In the genomic region with DNA sequence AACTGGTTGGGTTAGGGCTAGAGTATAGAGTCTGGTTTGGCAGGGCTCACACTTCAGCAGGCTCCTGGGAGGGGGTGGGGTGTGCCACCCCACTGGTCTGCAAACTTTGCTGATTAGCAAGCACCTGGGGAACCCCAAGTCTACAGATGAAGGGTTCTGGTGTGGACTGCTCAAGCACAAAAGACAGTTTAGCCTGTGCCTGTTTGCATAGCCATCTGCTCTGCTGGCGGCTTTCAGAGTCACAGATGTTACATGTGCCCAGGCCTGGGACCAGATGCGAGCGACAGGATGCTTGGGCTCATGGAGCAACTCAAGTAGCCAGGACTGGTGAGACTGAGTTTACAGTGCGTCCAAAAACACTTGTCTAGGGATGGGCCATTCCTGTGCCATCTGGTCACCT, we compare ENCODE assay signal across 9 mouse cellular contexts. TPM values are rescaled to one million over a fixed set of nuclear protein-coding genes. Genes with fewer than 3 reads are reported as not detected.
A peak's percentile ranks its signal among the peaks of the same experiment; 100 is the strongest.
DNase-seq lines count a peak whose midpoint lies in the region; ATAC-seq and TF ChIP-seq lines count a peak whose summit lies in the region.
"Had no signal": no experiment of that assay in that cellular context is flagged by ENCODE, and none has a peak within 500 bp of the region (broad histone marks: within the 10 kb centered on the region; RNA-seq: fewer than 3 reads in every experiment).

No protein-coding gene starts in this region.

- 59% methylated on average over 4 of the region's 4 CpGs for WGBS in stomach, embryonic 15.5 days
- 60% methylated on average over 4 of the region's 4 CpGs for WGBS in stomach, postnatal 0 days
- WGBS in midbrain, postnatal 0 days: 72% methylated on average over 4 of the region's 4 CpGs

- no peak overlapping the region for H3K4me3 ChIP-seq in stomach, embryonic 15.5 days (replicated peaks)
- H3K4me3 ChIP-seq in stomach, postnatal 0 days (ENCODE audit: low read depth, low read length): no peak overlapping the region
- H3K4me3 ChIP-seq in midbrain, postnatal 0 days (ENCODE audit: low read depth, low read length): no peak overlapping the region

- peaks cover 2% of the 10 kb centered on the region; the same call in 1 of the 2 replicates for H3K4me1 ChIP-seq in stomach, embryonic 15.5 days
- no peaks in the 10 kb centered on the region for H3K4me1 ChIP-seq in stomach, postnatal 0 days (replicated peaks; ENCODE audit: control insufficient read depth, insufficient read depth)
- peaks cover 18% of the 10 kb centered on the region for H3K4me1 ChIP-seq in midbrain, postnatal 0 days (ENCODE audit: insufficient read depth, low read length)

- H3K27me3 ChIP-seq in stomach, embryonic 15.5 days (replicated peaks): peaks cover 22% of the 10 kb centered on the region
- H3K27me3 ChIP-seq in stomach, postnatal 0 days (ENCODE audit: control insufficient read depth, insufficient read depth, low read length): peaks cover 3% of the 10 kb centered on the region; the same call in 1 of the 2 replicates
- no peaks in the 10 kb centered on the region for H3K27me3 ChIP-seq in midbrain, postnatal 0 days (ENCODE audit: insufficient read depth, low read length)

- no peak for TF ChIP-seq EP300 in stomach, postnatal 0 days (optimal IDR thresholded peaks at IDR 0.05)

- intact Hi-C loops in heart, postnatal 36 days (cut with DNase I): loop anchor here (2.0 kb wide), 1 partner anchor 61 kb away; no protein-coding TSS in a partner anchor

- peak; percentile 93 for DNase-seq in heart, adult 11 months
- DNase-seq in heart, postnatal 36 days: no peak
- DNase-seq in stomach, postnatal 0 days (ENCODE audit: low spot score): no peak
- peak; percentile 73 for DNase-seq in midbrain, postnatal 0 days (ENCODE audit: low spot score)
- no peak for DNase-seq in frontal cortex, postnatal 25 days (ENCODE audit: low spot score in 2 of 2)
- no peak for DNase-seq in adrenal gland, adult 18-20 months (ENCODE audit: low spot score in 2 of 2)
- no peak for DNase-seq in retina, postnatal 1 day

- no peak overlapping the region for H3K9ac ChIP-seq in stomach, embryonic 15.5 days
- H3K9ac ChIP-seq in stomach, postnatal 0 days (ENCODE audit: low read length): no peak overlapping the region
- no peak overlapping the region for H3K9ac ChIP-seq in midbrain, postnatal 0 days (replicated peaks; ENCODE audit: low read length, poor library complexity, severe bottlenecking)
- H3K9ac ChIP-seq: liver, embryonic 14.5 days had no signal

- H3K4me2 ChIP-seq in stomach, embryonic 15.5 days: no peak overlapping the region
- no peak overlapping the region for H3K4me2 ChIP-seq in stomach, postnatal 0 days (replicated peaks; ENCODE audit: low read depth)
- H3K4me2 ChIP-seq in midbrain, postnatal 0 days (ENCODE audit: low read depth, low read length, poor library complexity, severe bottlenecking): no peak overlapping the region

- no peaks in the 10 kb centered on the region for H3K9me3 ChIP-seq in stomach, embryonic 15.5 days
- no peaks in the 10 kb centered on the region for H3K9me3 ChIP-seq in stomach, postnatal 0 days (ENCODE audit: control insufficient read depth, low read length)
- no peaks in the 10 kb centered on the region for H3K9me3 ChIP-seq in midbrain, postnatal 0 days (ENCODE audit: low read length)

- H3K36me3 ChIP-seq in stomach, embryonic 15.5 days: no peaks in the 10 kb centered on the region
- no peaks in the 10 kb centered on the region for H3K36me3 ChIP-seq in stomach, postnatal 0 days (ENCODE audit: control insufficient read depth, insufficient read depth, low read length)
- no peaks in the 10 kb centered on the region for H3K36me3 ChIP-seq in midbrain, postnatal 0 days (ENCODE audit: insufficient read depth, low read length)

- ATAC-seq in stomach, embryonic 15.5 days (ENCODE audit: insufficient read depth, low FRiP score, low read depth): no peak
- ATAC-seq in stomach, postnatal 0 days (ENCODE audit: low FRiP score, low TSS enrichment): no peak
- ATAC-seq in midbrain, postnatal 0 days (ENCODE audit: low FRiP score): 0 out of 2 replicates have a peak, but pooled peaks have one; percentile 13

- H3K27ac ChIP-seq in stomach, embryonic 15.5 days: peak overlapping the region; percentile 16; the same call in 1 of the 2 replicates
- H3K27ac ChIP-seq in stomach, postnatal 0 days (replicated peaks): no peak overlapping the region
- peak overlapping the region; percentile 21; the same call in 1 of the 2 replicates for H3K27ac ChIP-seq in midbrain, postnatal 0 days (ENCODE audit: low read depth, low read length)
- H3K27ac ChIP-seq: liver, embryonic 14.5 days had no signal

- no peak for TF ChIP-seq CTCF in stomach, postnatal 0 days (IDR thresholded peaks at IDR 0.05; ENCODE audit: low read depth)
- no peak for TF ChIP-seq CTCF in midbrain, postnatal 0 days (IDR thresholded peaks at IDR 0.05)

RNA-seq across cellular contexts. Expression of gene Ppp1r16b, which starts 8.3 kb away (rescaled TPM):
- total RNA-seq in heart, postnatal 36 days (2021): 10 to 100 TPM; 11.3 to 13.4 TPM
- 3.8 and 4.2 TPM in 2 replicates for polyA plus RNA-seq in stomach, embryonic 15.5 days (2015; fragmentation: Nextera tagmentation; extraction: Ambion mirVana)
- 2.0 and 2.1 TPM in 2 replicates for polyA plus RNA-seq in stomach, postnatal 0 days (2015; fragmentation: Nextera tagmentation; extraction: Ambion mirVana)
- 30.8 and 32.2 TPM in 2 replicates for total RNA-seq in midbrain, postnatal 0 days (2014; rRNA removed)
- polyA plus RNA-seq in midbrain, postnatal 0 days (2015; fragmentation: Nextera tagmentation; extraction: Ambion mirVana): 31.0 and 31.6 TPM in 2 replicates
- 10 to 100 TPM in 1 of 2 experiments, 1 to 10 TPM in 1; 6.9 to 11.5 TPM for total RNA-seq in adrenal gland, adult 18-20 months (2021)

RNA-seq across cellular contexts. Expression of gene Actr5, which starts 48.8 kb away (rescaled TPM):
- total RNA-seq in heart, postnatal 36 days (2021): 1 to 10 TPM; 6.1 to 7.3 TPM
- 8.7 and 9.7 TPM in 2 replicates for polyA plus RNA-seq in stomach, embryonic 15.5 days (2015; fragmentation: Nextera tagmentation; extraction: Ambion mirVana)
- polyA plus RNA-seq in stomach, postnatal 0 days (2015; fragmentation: Nextera tagmentation; extraction: Ambion mirVana): 5.1 and 5.2 TPM in 2 replicates
- 18.5 and 25.4 TPM in 2 replicates for total RNA-seq in midbrain, postnatal 0 days (2014; rRNA removed)
- polyA plus RNA-seq in midbrain, postnatal 0 days (2015; fragmentation: Nextera tagmentation; extraction: Ambion mirVana): 8.8 and 10.6 TPM in 2 replicates
- total RNA-seq in adrenal gland, adult 18-20 months (2021): 10 to 100 TPM; 11.9 to 12.8 TPM

Comparison
In these comparisons a context has a peak if more than half of its experiments do, and no peak if none do; other contexts are left out.
1. DNase-seq: peak in heart, adult 11 months (single experiment) and midbrain, postnatal 0 days (single experiment); none in heart, postnatal 36 days (0 of 2), stomach, postnatal 0 days (single experiment), frontal cortex, postnatal 25 days (0 of 2), adrenal gland, adult 18-20 months (0 of 2) and retina, postnatal 1 day (single experiment).